Mouse (Mus musculus): ENCODE measurements at regions not wholly inside any gene's neighbourhood (a gene's known extent, or its start where the extent isn't known, plus 50 kb on each side); places are given as distances from the start of the nearest gene placed in this dataset.
A peak's percentile ranks its signal among the peaks of the same experiment; 100 is the strongest.

GRCm38 (mm10) chr7:72774031-72774770 is 467.8 kb upstream of the Mctp2 start:
- no peak overlapping the region for H3K27ac ChIP-seq
- WGBS, result 74% methylated on average over 3 of the region's 3 CpGs
- H3K4me2 ChIP-seq (replicated peaks), result no peak overlapping the region
- H3K36me3 ChIP-seq, result no peaks in the 10 kb centered on the region
- ATAC-seq (ENCODE audit: low FRiP score, low read depth), result no peak
- no peaks in the 10 kb centered on the region; the same call in 1 of the 2 replicates for H3K27me3 ChIP-seq
- H3K9me3 ChIP-seq, result no peaks in the 10 kb centered on the region; the same call in 1 of the 2 replicates
- no peak overlapping the region for H3K4me3 ChIP-seq
- no peak overlapping the region for H3K9ac ChIP-seq
- H3K4me1 ChIP-seq, result no peaks in the 10 kb centered on the region

- H3K4me2 ChIP-seq (replicated peaks), result no peak overlapping the region
- no peak overlapping the region for H3K4me3 ChIP-seq
- H3K9ac ChIP-seq, result no peak overlapping the region
- H3K27ac ChIP-seq, result no peak overlapping the region
- H3K27me3 ChIP-seq, result no peaks in the 10 kb centered on the region; the same call in 1 of the 2 replicates
- H3K36me3 ChIP-seq, result no peaks in the 10 kb centered on the region
- no peaks in the 10 kb centered on the region for H3K4me1 ChIP-seq
- H3K9me3 ChIP-seq, result no peaks in the 10 kb centered on the region; the same call in 1 of the 2 replicates
- ATAC-seq (ENCODE audit: low FRiP score, low read depth), result no peak
- WGBS, result 50% methylated on average over 3 of the region's 3 CpGs
Observed at GRCm38 (mm10) chr7:72774771-72775119, 468.3 kb upstream of the Mctp2 start.

GRCm38 (mm10) chr7:72787306-72787705 is 480.9 kb upstream of the Mctp2 start:
- 86% methylated on average over 1 of the region's 1 CpGs for WGBS

GRCm38 (mm10) chr7:72788261-72788660 is 481.9 kb upstream of the Mctp2 start:
- Histone ChIP-seq H3K27ac (no peak overlapping the region), H3K36me3 (no peaks in the 10 kb centered on the region), H3K9me3 (no peaks in the 10 kb centered on the region), H3K4me3 (no peak overlapping the region), H3K9ac (no peak overlapping the region), H3K4me2 (replicated peaks) (no peak overlapping the region), H3K27me3 (no peaks in the 10 kb centered on the region), H3K4me1 (no peaks in the 10 kb centered on the region)
- ATAC-seq (ENCODE audit: low FRiP score, low read depth), result peak; percentile 28; the same call in 1 of the 2 replicates
- WGBS, result 27% methylated on average over 2 of the region's 2 CpGs

More at GRCm38 (mm10) chr7:72787306-72787705, 480.9 kb upstream of the Mctp2 start:
- Histone ChIP-seq H3K27ac (no peak overlapping the region), H3K27me3 (no peaks in the 10 kb centered on the region), H3K4me3 (no peak overlapping the region), H3K9ac (no peak overlapping the region), H3K36me3 (no peaks in the 10 kb centered on the region), H3K4me1 (no peaks in the 10 kb centered on the region), H3K4me2 (replicated peaks) (no peak overlapping the region), H3K9me3 (no peaks in the 10 kb centered on the region)
- ATAC-seq (ENCODE audit: low FRiP score, low read depth), result no peak

- 86% methylated on average over 3 of the region's 3 CpGs for WGBS
Observed at GRCm38 (mm10) chr7:72822142-72822541, 515.7 kb upstream of the Mctp2 start.

GRCm38 (mm10) chr7:72826597-72826996 is 520.2 kb upstream of the Mctp2 start:
- Histone ChIP-seq H3K4me3 (no peak overlapping the region), H3K27me3 (no peaks in the 10 kb centered on the region), H3K4me2 (replicated peaks) (no peak overlapping the region), H3K27ac (no peak overlapping the region), H3K9me3 (peaks cover 10% of the 10 kb centered on the region; the same call in 1 of the 2 replicates), H3K9ac (no peak overlapping the region), H3K36me3 (no peaks in the 10 kb centered on the region), H3K4me1 (peaks cover 5% of the 10 kb centered on the region)
- ATAC-seq (ENCODE audit: low FRiP score, low read depth), result peak; percentile 77
- WGBS, result 21% methylated on average over 3 of the region's 3 CpGs

More at GRCm38 (mm10) chr7:72822142-72822541, 515.7 kb upstream of the Mctp2 start:
- H3K4me1 ChIP-seq, result peaks cover 5% of the 10 kb centered on the region
- H3K4me2 ChIP-seq (replicated peaks), result no peak overlapping the region
- ATAC-seq (ENCODE audit: low FRiP score, low read depth), result no peak
- H3K36me3 ChIP-seq, result no peaks in the 10 kb centered on the region
- H3K9ac ChIP-seq, result no peak overlapping the region
- H3K4me3 ChIP-seq, result no peak overlapping the region
- no peaks in the 10 kb centered on the region for H3K9me3 ChIP-seq
- H3K27ac ChIP-seq, result no peak overlapping the region
- no peaks in the 10 kb centered on the region for H3K27me3 ChIP-seq

- H3K4me3 ChIP-seq, result no peak overlapping the region
- H3K27me3 ChIP-seq, result no peaks in the 10 kb centered on the region
- no peak for ATAC-seq (ENCODE audit: low FRiP score, low read depth)
- no peak overlapping the region for H3K9ac ChIP-seq
- H3K4me1 ChIP-seq, result peaks cover 6% of the 10 kb centered on the region; the same call in 1 of the 2 replicates
- H3K9me3 ChIP-seq, result no peaks in the 10 kb centered on the region; the same call in 1 of the 2 replicates
- H3K36me3 ChIP-seq, result no peaks in the 10 kb centered on the region
- no peak overlapping the region for H3K27ac ChIP-seq
- H3K4me2 ChIP-seq (replicated peaks), result no peak overlapping the region
- WGBS, result 80% methylated on average over 1 of the region's 1 CpGs
Observed at GRCm38 (mm10) chr7:72835423-72835822, 529.0 kb upstream of the Mctp2 start.

- no peak for ATAC-seq (ENCODE audit: low FRiP score, low read depth)
- no peaks in the 10 kb centered on the region; the same call in 1 of the 2 replicates for H3K9me3 ChIP-seq
- H3K4me2 ChIP-seq (replicated peaks), result no peak overlapping the region
- peaks cover 6% of the 10 kb centered on the region; the same call in 1 of the 2 replicates for H3K4me1 ChIP-seq
- no peaks in the 10 kb centered on the region for H3K36me3 ChIP-seq
- no peaks in the 10 kb centered on the region for H3K27me3 ChIP-seq
- H3K27ac ChIP-seq, result no peak overlapping the region
- H3K4me3 ChIP-seq, result no peak overlapping the region
- no peak overlapping the region for H3K9ac ChIP-seq
- WGBS, result 88% methylated on average over 4 of the region's 4 CpGs
Observed at GRCm38 (mm10) chr7:72836026-72836425, 529.6 kb upstream of the Mctp2 start.

- 84% methylated on average over 6 of the region's 6 CpGs for WGBS
- peaks cover 6% of the 10 kb centered on the region; the same call in 1 of the 2 replicates for H3K4me1 ChIP-seq
- H3K4me2 ChIP-seq (replicated peaks), result no peak overlapping the region
- no peak overlapping the region for H3K9ac ChIP-seq
- no peaks in the 10 kb centered on the region for H3K36me3 ChIP-seq
- H3K9me3 ChIP-seq, result no peaks in the 10 kb centered on the region; the same call in 1 of the 2 replicates
- H3K4me3 ChIP-seq, result no peak overlapping the region
- no peak for ATAC-seq (ENCODE audit: low FRiP score, low read depth)
- H3K27ac ChIP-seq, result no peak overlapping the region
- no peaks in the 10 kb centered on the region for H3K27me3 ChIP-seq
Observed at GRCm38 (mm10) chr7:72836457-72836985, 530.1 kb upstream of the Mctp2 start.

- no peak overlapping the region for H3K4me3 ChIP-seq
- no peak overlapping the region for H3K27ac ChIP-seq
- no peak overlapping the region for H3K9ac ChIP-seq
- no peaks in the 10 kb centered on the region for H3K36me3 ChIP-seq
- ATAC-seq (ENCODE audit: low FRiP score, low read depth), result no peak
- H3K4me1 ChIP-seq, result peaks cover 6% of the 10 kb centered on the region; the same call in 1 of the 2 replicates
- no peak overlapping the region for H3K4me2 ChIP-seq (replicated peaks)
- WGBS, result 27% methylated on average over 6 of the region's 6 CpGs
- H3K27me3 ChIP-seq, result no peaks in the 10 kb centered on the region
- no peaks in the 10 kb centered on the region; the same call in 1 of the 2 replicates for H3K9me3 ChIP-seq
Observed at GRCm38 (mm10) chr7:72837992-72838655, 531.7 kb upstream of the Mctp2 start.

- Histone ChIP-seq H3K27ac (no peak overlapping the region), H3K36me3 (no peaks in the 10 kb centered on the region), H3K9me3 (no peaks in the 10 kb centered on the region), H3K9ac (no peak overlapping the region), H3K27me3 (no peaks in the 10 kb centered on the region), H3K4me3 (no peak overlapping the region), H3K4me1 (no peaks in the 10 kb centered on the region), H3K4me2 (replicated peaks) (no peak overlapping the region)
- no peak for ATAC-seq (ENCODE audit: low FRiP score, low read depth)
- WGBS, result 94% methylated on average over 1 of the region's 1 CpGs
Observed at GRCm38 (mm10) chr7:72851346-72851745, 524.0 kb upstream of the Rgma start.

GRCm38 (mm10) chr7:72854501-72855002 is 520.8 kb upstream of the Rgma start:
- H3K27me3 ChIP-seq, result no peaks in the 10 kb centered on the region
- H3K36me3 ChIP-seq, result no peaks in the 10 kb centered on the region
- H3K27ac ChIP-seq, result no peak overlapping the region
- no peak for ATAC-seq (ENCODE audit: low FRiP score, low read depth)
- no peaks in the 10 kb centered on the region for H3K4me1 ChIP-seq
- no peak overlapping the region for H3K4me3 ChIP-seq
- 86% methylated on average over 2 of the region's 2 CpGs for WGBS
- H3K9ac ChIP-seq, result no peak overlapping the region
- no peak overlapping the region for H3K4me2 ChIP-seq (replicated peaks)
- H3K9me3 ChIP-seq, result no peaks in the 10 kb centered on the region
